Mouse (Mus musculus) heart, postnatal 25 days (tissue): ENCODE results near the gene 1700028P14Rik. TPM values are rescaled to one million over a fixed set of nuclear protein-coding genes. Genes with fewer than 3 reads are reported as not detected.

Experiments used
- DNase-seq: peaks from one replicate; pipeline ENCODE4 v3.0.0; 2022; ENCODE audit warnings: low spot score
- intact Hi-C: fragments of 180-260 bp; cut with DNase I; formaldehyde crosslinking; loops from one replicate; pipeline ENCODE4 v1.15.1; 2025
- total RNA-seq, 2 experiments: library from RNA; stranded (reverse); gene quantifications; 2 replicates each; pipeline ENCODE4 v1.2.3; 2021

1700028P14Rik gene
- total RNA-seq, 2 experiments from 2014 or later, result not detected

- intact Hi-C loops, result no loop called here
- DNase-seq, result no peak
Observed at GRCm38 (mm10) chr19:23511303-23511702, 141.3 kb downstream of the 1700028P14Rik start.

Other genes starting within 250 kb of the 1700028P14Rik start
- gene Mamdc2, start 204.4 kb downstream of the 1700028P14Rik start, total RNA-seq, result 1 to 10 TPM; 2.0 to 2.7 TPM
- 10 to 100 TPM; 21.0 to 23.0 TPM for gene Ptar1, start 34.6 kb upstream of the 1700028P14Rik start, total RNA-seq
- gene Apba1, start 106.1 kb upstream of the 1700028P14Rik start, total RNA-seq, result 1 to 10 TPM; 3.7 to 3.9 TPM